Mouse (Mus musculus) testis, postnatal 14 days (tissue): ENCODE results near the gene C1ra.
"Not testable (repeated sequence)": the region's sequence is repeated elsewhere in the genome, so short reads cannot be mapped to it uniquely, and the experiment has no call there.

Experiments
- DNase-seq: peaks from one replicate; pipeline ENCODE4 v3.0.0; 2021; ENCODE audit warnings: low spot score

The C1ra gene

DNA sequence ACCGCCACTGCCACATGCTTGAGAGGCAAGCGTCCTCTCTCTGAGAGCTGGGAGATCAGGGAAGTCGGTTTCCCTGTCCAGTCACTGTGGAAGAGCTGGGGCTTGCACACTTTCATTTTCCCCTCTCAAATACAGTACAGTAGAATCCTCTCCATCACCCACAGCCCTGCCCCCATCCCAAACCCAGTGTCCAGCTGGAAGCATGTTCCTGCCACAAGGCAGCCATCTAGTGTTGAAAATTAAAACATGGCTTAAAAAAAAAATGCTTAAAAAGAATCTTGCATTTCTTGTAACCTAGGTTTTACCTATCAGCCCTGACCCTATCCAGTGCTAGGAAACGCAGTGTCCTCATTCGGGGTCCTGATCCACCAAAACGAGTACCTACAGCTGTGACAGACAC, 32.3 kb downstream of the C1ra start:
- DNase-seq = peak; percentile 19

DNA sequence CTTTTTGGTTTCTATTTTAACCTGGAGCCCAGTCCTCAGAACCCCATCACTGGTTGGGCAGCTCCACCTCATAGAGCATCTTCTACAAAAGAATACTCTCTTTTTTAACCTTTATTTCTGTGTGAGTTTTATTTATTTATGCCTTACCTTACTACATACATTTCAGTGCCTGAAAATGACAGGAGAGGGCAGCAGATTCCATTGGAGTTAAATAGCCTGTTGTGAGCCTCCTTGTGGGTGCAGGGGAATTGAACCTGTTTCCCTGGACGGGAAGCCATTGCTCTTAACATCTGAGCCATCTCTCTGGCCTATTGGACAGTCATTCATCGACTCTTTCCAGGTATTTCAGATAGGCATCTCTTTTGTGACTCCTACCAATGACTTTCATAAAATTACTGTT, 33.2 kb downstream of the C1ra start:
- no peak for DNase-seq

- not testable (repeated sequence) for DNase-seq
Observed at GRCm38 (mm10) chr6:124547979-124548378, 35.8 kb downstream of the C1ra start.

DNA sequence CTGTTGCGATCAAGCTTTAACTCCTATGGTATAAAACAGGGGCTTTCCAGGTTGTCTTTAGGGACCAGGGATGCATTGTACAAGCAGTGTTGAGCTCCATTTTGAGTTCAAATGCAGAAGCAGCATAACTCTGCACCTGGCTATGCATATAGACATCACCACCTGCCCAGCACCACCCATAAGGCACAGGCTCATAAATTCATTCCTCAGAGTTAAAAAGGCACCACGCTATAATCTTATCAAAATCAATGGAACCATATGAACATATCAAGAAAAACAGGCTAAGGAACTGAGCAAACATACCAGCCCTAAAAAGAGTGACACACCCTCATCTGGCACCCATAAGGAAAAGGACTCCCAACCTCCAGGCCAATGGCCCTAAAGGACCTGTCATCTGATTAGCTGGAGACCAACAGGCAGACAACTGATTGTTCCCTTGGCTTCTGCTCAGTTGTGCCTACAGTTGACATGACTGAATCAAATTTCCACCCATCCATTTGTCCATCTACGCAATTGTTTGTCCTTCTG, 36.9 kb downstream of the C1ra start:
- DNase-seq = no peak

DNA sequence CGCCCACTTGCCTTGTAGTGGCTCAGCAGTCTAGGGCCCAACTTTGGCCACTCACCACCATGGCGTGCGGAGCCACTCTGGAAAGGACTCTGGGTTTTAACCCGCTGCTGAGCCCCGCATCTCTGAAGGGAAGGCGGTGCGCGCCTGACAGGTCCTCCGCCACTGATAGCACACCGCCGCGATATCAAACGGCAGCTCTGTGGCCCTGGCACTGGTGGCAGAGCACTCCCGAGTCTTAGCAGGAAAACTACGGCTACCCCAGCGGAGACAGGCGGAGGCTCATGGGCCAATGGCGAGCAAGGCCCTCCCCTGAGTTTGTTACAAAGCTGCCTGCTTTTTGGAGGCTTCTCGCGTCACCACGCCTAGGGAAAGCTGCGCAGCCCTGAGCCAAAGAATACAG, 40.6 kb downstream of the C1ra start:
- DNase-seq = peak; percentile 15

DNA sequence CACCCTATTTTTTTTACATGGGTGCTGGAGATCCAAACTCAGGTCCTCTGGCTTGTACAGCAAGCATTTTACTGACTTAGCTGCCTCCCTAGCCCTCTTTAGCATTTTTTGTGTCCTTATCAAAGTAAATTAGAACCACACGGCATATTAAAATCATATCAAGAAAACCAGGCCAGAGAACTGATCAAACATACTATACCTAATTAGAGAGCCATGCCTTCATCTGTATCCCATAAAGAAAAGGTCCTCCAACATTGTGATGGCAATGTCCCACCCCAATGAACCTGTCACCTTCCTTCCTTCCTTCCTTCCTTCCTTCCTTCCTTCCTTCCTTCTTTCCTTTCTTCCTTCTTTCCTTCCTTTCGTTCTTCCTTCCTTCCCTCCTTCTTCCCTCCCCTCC, 43.8 kb downstream of the C1ra start:
- not testable (repeated sequence) for DNase-seq

GRCm38 (mm10) chr6:124561156-124561555, 49.0 kb downstream of the C1ra start:
- DNase-seq = not testable (repeated sequence)

DNA sequence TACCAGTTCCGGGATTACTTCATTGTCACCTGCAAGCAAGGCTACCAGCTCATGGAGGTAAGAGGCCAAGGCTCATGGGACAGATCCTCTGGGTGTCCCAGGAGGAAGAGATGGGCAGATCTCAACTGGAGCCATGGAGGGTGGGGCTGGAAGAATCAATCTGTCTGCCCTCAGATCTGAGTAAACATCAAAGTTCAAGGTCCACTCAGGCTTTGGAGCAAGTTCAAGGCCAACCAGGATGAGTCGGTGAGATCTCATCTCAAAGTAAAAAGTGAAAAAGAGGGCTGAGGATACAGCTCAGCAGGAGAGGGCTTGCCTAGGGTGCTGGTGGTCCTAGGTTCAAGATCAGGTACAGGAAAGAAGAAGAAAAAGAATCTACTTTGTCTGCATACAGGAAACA, 49.4 kb downstream of the C1ra start:
- DNase-seq = not testable (repeated sequence)

DNA sequence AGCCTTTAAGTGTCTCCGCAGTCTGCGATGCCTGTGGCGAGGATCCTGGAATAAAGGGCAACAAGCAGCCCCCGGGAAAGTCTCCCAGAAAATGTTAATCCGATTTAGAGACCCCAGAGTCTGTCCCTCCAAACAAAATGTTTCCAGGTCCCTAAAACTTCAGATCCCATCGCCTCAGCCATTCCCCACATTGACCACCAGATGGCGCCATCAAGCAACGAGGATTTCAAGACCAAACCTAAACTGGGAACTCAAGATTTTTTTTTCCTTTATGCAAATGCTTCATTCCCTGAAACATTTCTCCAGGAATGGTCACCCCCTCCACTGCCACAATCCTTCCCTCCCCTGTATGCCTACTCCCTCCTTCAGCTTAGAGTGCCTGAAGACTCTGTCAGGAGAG, 57.8 kb downstream of the C1ra start, which contains the start of gene C1rb:
Gene C1rb (plus strand): TSS at position 269 of the 400 bp plus-strand sequence.
- peak; percentile 33 for DNase-seq
